Mouse (Mus musculus) thymus, postnatal 10 days (tissue): ENCODE measurements around the gene Map3k1.
A peak's percentile ranks its signal among the peaks of the same experiment; 100 is the strongest.
"Not testable (repeated sequence)": the region's sequence is repeated elsewhere in the genome, so short reads cannot be mapped to it uniquely, and the experiment has no call there.

Experiments used
- DNase-seq, 2 experiments: peaks; one replicate each; pipeline ENCODE4 v3.0.0; 2021; ENCODE audit warnings: low spot score in 2 of 2

Map3k1 gene

DNA sequence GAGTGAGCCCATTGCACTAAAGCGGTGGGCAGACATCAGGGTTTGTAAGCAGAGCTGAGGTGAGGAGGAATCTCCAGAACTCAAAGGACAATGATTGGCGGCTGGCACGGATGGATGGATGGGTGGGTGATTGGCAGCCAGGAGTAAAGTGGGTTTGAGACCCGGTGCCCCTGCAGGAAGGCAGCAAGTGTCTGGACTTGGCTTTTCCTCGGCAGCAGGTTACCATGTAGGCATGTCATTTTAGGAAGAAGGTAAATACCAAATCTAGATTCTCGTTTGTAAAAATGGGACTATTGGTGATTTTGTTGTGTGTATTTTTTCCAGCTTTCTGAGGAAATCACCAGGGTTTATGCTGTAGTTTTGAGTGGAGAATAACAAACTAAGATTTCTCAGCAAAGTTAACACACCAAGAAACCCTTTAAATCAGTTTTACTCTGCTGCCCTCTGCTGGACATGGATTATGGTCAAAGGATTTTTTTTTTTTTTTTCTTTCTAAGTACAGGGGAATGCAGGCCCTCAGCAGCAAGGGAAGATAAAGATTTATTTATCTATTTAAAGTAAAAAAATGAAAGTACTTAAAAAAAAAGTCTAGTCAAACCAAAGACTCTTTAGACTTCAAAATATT, 66.7 kb downstream of the Map3k1 start:
- DNase-seq, result peak in 1 of 2 experiments; percentile 78

DNA sequence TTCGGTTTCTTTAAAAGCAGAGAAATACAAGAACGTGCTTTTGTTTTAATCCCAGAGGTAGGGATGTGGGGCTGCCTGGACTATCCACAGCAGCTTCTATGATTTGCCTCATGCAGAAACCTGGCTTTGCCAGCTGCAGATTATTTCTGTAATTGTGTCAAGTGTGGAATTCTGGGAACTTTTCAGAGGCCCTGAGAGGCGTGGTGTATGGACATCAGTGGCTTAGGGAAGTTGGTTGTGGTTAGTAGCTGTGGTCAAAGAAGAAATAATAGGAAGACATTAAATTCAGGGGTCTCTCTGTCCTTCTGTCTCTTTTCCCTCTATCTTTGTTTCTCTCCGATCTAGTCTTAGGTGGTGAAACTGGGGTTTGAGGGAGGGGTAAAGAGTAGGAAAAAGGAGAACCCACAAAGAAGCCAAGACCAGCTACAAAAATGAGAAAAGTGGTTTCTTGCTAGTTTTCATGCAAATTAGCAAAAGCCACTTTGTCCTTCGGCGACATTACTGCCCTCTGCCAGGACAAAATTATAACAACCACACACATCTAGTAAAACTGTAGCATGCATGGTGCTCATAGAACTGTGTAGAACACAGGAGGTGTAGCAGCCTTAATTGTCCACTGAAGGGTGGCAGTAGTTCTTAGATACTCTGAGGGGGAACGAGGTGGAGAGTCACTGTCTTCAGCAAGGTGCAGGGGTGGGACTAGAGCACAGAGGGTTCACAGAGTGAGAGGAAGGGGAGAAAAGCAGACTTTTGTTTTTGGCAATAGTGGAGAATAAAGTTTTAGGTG, 67.4 kb downstream of the Map3k1 start:
- DNase-seq, result no peak

DNA sequence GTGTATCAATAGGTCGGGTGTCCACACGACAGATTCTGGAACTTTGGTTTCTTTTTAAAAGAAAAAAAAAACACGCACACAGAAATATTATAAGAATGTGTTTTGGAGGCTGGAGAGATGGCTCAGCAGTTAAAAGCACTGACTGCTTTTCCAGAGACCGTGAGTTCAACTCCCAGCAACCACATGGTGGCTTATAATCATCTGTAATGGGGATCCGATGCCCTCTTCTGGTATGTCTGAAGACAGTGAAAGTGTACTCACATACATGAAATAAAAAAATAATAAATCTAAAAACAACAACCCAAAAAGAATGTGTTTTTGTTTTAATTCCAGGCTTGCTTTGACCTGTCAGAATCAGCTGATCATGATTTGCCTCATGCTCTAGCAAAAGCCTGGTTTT, 81.9 kb downstream of the Map3k1 start:
- DNase-seq, result no peak

DNA sequence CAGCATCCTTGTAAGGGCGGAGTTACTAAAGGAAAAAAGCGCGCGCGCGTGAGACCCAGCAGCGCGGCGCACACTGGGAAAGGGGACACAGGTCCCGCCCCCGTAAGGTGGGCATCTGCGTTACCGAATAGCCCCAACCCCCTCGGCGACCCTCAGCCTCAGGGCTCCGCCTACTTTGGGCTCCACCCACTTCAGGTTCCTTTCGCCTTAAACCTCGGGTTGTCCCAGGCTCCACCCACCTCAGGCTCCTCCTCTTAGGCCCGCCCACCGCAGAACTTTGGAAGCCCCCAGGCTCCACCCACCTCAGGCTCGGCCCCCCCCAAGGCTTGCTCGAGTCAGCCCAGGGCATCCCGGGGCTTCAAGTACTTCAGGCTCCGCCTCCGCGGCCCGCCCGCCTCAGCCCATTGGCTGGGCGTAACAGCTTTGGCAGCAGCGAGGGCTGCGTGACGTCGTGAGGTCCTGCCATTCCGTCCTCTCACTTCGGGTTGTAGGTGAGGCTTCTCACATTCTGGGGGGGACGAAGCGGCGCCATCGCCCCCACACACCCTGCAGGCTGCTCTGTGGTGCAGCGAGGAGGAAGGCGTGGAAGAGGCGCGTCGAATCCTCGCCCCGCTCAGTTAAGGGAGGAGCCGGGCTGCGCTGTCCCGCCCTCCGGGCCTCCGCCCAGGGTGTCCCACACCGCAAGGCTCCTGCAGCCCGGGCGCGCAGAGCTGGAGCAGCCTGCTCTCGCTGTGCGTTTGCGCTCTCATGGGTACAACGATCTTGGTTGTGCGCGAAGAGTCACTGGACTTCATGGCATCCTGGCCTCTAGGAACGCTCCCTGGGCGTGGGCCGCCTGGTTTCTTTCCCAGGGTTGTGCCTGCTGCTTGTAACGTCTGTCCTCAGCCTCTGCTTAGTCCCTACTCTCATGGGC, 83.4 kb downstream of the Map3k1 start:
- peak; percentile 98 to 99 for DNase-seq

DNA sequence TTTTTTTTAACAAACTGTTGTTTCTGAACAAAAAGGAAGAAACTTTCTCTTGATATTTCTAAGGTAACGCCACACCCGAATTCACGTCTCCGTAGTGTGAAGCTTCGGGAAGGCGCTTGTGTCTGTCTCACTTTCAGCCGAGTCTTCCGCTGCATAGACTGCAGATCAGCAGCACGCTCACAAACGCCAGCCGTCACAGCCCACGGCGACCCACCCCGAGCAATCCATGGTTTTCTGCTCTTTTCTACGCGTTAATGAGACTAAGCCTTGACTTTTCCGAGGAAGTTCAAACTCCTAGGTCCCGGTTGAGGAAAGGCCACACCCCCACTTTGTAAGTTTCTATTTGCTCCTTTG, 84.0 kb downstream of the Map3k1 start:
- DNase-seq, result no peak

DNA sequence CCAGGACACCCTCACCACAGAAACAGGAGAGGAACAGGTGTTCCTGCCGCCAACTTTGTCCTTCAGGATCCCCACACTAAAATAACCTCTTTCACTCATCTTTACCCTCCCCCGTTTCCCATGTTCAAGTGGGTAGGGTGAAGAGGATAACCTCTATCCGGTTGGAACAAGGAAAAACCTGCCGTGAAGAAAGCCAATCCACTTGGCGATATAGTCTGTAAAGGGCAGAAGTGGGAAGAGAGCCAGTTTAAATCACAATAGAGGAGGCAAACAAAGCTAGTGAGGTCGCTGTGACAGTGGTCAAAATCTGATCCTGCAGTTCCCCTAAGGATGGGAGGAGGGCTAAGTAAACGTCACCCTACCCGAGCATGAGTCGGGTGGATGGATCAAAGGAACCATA, 89.1 kb downstream of the Map3k1 start:
- DNase-seq, result no peak

DNA sequence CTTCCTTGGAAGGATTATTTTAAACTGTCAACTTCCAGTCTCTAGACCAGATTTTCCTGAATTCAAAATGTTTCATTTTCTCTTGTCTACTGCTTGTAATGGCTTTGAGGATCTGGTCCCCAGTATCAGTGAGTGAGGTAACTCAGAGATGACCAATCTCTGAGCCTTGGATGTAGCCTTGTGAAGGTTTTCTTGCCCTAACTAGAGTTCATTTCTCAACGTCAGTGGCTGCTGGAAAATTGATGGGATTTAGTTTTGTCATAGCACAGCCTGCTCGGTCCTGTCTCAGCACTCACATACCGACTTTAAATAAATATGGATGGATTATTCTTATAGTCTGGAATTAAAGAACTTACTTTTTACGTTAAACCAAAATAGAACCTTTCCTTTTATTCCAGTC, 98.3 kb downstream of the Map3k1 start:
- DNase-seq, result no peak

DNA sequence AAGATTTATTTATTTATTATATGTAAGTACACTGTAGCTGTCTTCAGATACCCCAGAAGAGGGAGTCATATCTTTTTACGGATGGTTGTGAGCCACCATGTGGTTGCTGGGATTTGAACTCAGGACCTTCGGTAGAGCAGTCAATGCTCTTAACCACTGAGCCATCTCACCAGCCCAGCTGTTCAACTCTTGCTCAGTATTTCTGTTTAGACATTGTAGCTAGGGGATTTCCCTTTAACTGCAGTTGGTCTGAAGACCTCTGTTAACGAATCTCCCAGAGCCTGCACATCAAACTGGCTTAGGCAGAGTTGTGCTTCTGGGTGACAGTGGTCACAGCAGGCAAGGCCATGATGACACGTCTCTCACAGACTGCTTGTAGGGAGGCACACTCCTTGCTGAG, 104.8 kb downstream of the Map3k1 start:
- DNase-seq, result not testable (repeated sequence)

DNA sequence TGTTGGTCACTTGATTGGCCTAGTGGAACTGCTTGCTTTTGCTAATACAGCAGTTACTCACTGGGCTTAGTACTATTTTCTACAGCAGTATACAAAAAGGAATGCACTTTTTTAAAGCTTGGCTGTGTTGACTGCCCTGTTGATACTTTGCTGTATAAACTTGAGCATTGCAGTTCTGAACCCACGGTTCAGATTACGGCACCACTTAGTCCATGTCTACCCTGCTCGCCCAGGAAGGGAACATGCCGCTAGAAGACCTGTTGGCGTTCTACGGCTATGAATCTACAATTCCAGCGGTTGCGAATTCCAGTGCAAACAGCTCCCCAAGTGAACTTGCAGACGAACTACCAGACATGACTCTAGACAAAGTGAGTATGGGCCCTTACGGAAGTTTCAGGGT, 105.4 kb downstream of the Map3k1 start:
- no peak for DNase-seq
